Mouse (Mus musculus) midbrain, embryonic 16.5 days (tissue): Measurements from ENCODE around the gene Tent5b. TPM values are rescaled to one million over a fixed set of nuclear protein-coding genes. Genes with fewer than 3 reads are reported as not detected.
A peak's percentile ranks its signal among the peaks of the same experiment; 100 is the strongest.

ENCODE experiments used
- ATAC-seq: fragments of 200-750 bp; cut with Nextera tagmentation; 2 replicates; pipeline ENCODE4 v1.8.0; 2017; ENCODE audit warnings: moderate TSS enrichment
- H3K27ac ChIP-seq: fragments of 300-500 bp; sonication (generic); 2 replicates; pipeline ENCODE4 v1.5.1; 2014; ENCODE audit warnings: mild to moderate bottlenecking, low read length, mixed read lengths
- H3K27me3 ChIP-seq: fragments of 300-500 bp; sonication (generic); 2 replicates; pipeline ENCODE4 v1.6.1; 2014; ENCODE audit warnings: low read depth, low read length, mixed read lengths; ENCODE audit not compliant: control insufficient read depth, insufficient read depth
- H3K36me3 ChIP-seq: fragments of 300-500 bp; sonication (generic); 2 replicates; pipeline ENCODE4 v1.6.1; 2014; ENCODE audit warnings: mild to moderate bottlenecking, low read length, moderate library complexity, mixed read lengths; ENCODE audit not compliant: control insufficient read depth, insufficient read depth
- H3K4me1 ChIP-seq: fragments of 300-500 bp; sonication (generic); 2 replicates; pipeline ENCODE4 v1.6.1; 2014; ENCODE audit warnings: mild to moderate bottlenecking, low read length, mixed read lengths; ENCODE audit not compliant: control insufficient read depth, insufficient read depth
- H3K4me2 ChIP-seq: fragments of 300-500 bp; sonication (generic); 2 replicates; pipeline ENCODE4 v1.6.1; 2014; ENCODE audit warnings: mild to moderate bottlenecking, low read length, mixed read lengths
- H3K4me3 ChIP-seq: fragments of 300-500 bp; sonication (generic); 2 replicates; pipeline ENCODE4 v1.5.1; 2014; ENCODE audit warnings: low read depth, mild to moderate bottlenecking, low read length, moderate library complexity, mixed read lengths
- H3K9ac ChIP-seq: fragments of 300-500 bp; sonication (generic); 2 replicates; pipeline ENCODE4 v1.6.1; 2014; ENCODE audit warnings: low read depth, low read length, mixed read lengths
- H3K9me3 ChIP-seq: fragments of 300-500 bp; sonication (generic); replicated peaks from 2 replicates; pipeline ENCODE4 v1.6.1; 2014; ENCODE audit warnings: mild to moderate bottlenecking, low read length, mixed read lengths; ENCODE audit not compliant: control insufficient read depth, poor library complexity, severe bottlenecking
- WGBS: fragments of 180-500 bp; shearing (Covaris S2); extraction: QIAGEN DNeasy Blood & Tissue Kit; methylation state at CpG from one replicate; pipeline ENCODE4 v1.1.7; 2014; 5-methylcytosine and 5-hydroxymethylcytosine counted together
- polyA plus RNA-seq: library from polyadenylated mRNA; unstranded; fragments of >200 nt; fragmentation: Nextera tagmentation; extraction: Ambion mirVana; gene quantifications from 2 replicates; pipeline ENCODE4 v1.2.1, GENCODE M21; 2015

The Tent5b gene
- polyA plus RNA-seq, 1 experiment from 2014 or later = 0.15 TPM

- WGBS = 57% methylated on average over 5 of the region's 5 CpGs
- Histone ChIP-seq H3K4me3 (no peak overlapping the region), H3K9ac (no peak overlapping the region), H3K36me3 (no peaks in the 10 kb centered on the region), H3K4me1 (no peaks in the 10 kb centered on the region), H3K27ac (no peak overlapping the region), H3K4me2 (no peak overlapping the region), H3K9me3 (no peaks in the 10 kb centered on the region), H3K27me3 (no peaks in the 10 kb centered on the region)
- ATAC-seq = no peak
Measured at GRCm38 (mm10) chr4:133460796-133461325, 19.1 kb upstream of the Tent5b start.

- 81% methylated on average over 4 of the region's 4 CpGs for WGBS
- Histone ChIP-seq H3K27ac (no peak overlapping the region), H3K36me3 (no peaks in the 10 kb centered on the region), H3K4me2 (no peak overlapping the region), H3K9me3 (no peaks in the 10 kb centered on the region), H3K4me1 (no peaks in the 10 kb centered on the region), H3K4me3 (no peak overlapping the region), H3K27me3 (no peaks in the 10 kb centered on the region), H3K9ac (no peak overlapping the region)
- no peak for ATAC-seq
Measured at GRCm38 (mm10) chr4:133461362-133461761, 18.6 kb upstream of the Tent5b start.

- ATAC-seq = no peak
Measured at GRCm38 (mm10) chr4:133463184-133463583, 16.7 kb upstream of the Tent5b start.

GRCm38 (mm10) chr4:133468080-133468479 is 11.9 kb upstream of the Tent5b start:
- peak overlapping the region; percentile 64 for H3K9ac ChIP-seq
- ATAC-seq = no peak
- H3K4me2 ChIP-seq = peak overlapping the region; percentile 99
- H3K36me3 ChIP-seq = no peaks in the 10 kb centered on the region
- no peaks in the 10 kb centered on the region for H3K9me3 ChIP-seq
- H3K4me3 ChIP-seq = peak overlapping the region; percentile 48
- no peak overlapping the region for H3K27ac ChIP-seq
- under 1% methylated on average over 23 of the region's 27 CpGs for WGBS
- H3K27me3 ChIP-seq = peaks cover 17% of the 10 kb centered on the region
- H3K4me1 ChIP-seq = peaks cover 7% of the 10 kb centered on the region

More at GRCm38 (mm10) chr4:133463184-133463583, 16.7 kb upstream of the Tent5b start:
- Histone ChIP-seq H3K9ac (no peak overlapping the region), H3K36me3 (no peaks in the 10 kb centered on the region), H3K4me1 (peaks cover 2% of the 10 kb centered on the region), H3K4me3 (no peak overlapping the region), H3K27ac (no peak overlapping the region), H3K4me2 (no peak overlapping the region), H3K9me3 (no peaks in the 10 kb centered on the region), H3K27me3 (peaks cover 2% of the 10 kb centered on the region; the same call in 1 of the 2 replicates)
- WGBS = 63% methylated on average over 6 of the region's 6 CpGs

- Histone ChIP-seq H3K4me1 (peaks cover 7% of the 10 kb centered on the region), H3K36me3 (no peaks in the 10 kb centered on the region), H3K27me3 (peaks cover 17% of the 10 kb centered on the region), H3K27ac (no peak overlapping the region), H3K9me3 (no peaks in the 10 kb centered on the region), H3K9ac (no peak overlapping the region), H3K4me3 (no peak overlapping the region), H3K4me2 (0 out of 2 replicates have a peak overlapping the region, but pooled peaks have one; percentile 12)
- 19% methylated on average over 12 of the region's 12 CpGs for WGBS
- no peak for ATAC-seq
Measured at GRCm38 (mm10) chr4:133469122-133469521, 10.8 kb upstream of the Tent5b start.

- ATAC-seq = no peak
- Histone ChIP-seq H3K27me3 (peaks cover 17% of the 10 kb centered on the region), H3K4me2 (no peak overlapping the region), H3K4me1 (peaks cover 7% of the 10 kb centered on the region), H3K4me3 (no peak overlapping the region), H3K36me3 (no peaks in the 10 kb centered on the region), H3K27ac (no peak overlapping the region), H3K9me3 (no peaks in the 10 kb centered on the region), H3K9ac (no peak overlapping the region)
- WGBS = 78% methylated on average over 7 of the region's 7 CpGs
Measured at GRCm38 (mm10) chr4:133471135-133471821, 8.7 kb upstream of the Tent5b start.

- no peak overlapping the region for H3K4me2 ChIP-seq
- 71% methylated on average over 2 of the region's 2 CpGs for WGBS
Measured at GRCm38 (mm10) chr4:133473833-133474232, 6.1 kb upstream of the Tent5b start.

GRCm38 (mm10) chr4:133480185-133480537 is 229 bp downstream of the Tent5b start:
- peak overlapping the region; percentile 45 for H3K4me3 ChIP-seq
- peak overlapping the region; percentile 52; the same call in 1 of the 2 replicates for H3K9ac ChIP-seq
- ATAC-seq = peak; percentile 64
- no peaks in the 10 kb centered on the region for H3K9me3 ChIP-seq
- H3K36me3 ChIP-seq = no peaks in the 10 kb centered on the region
- H3K27ac ChIP-seq = no peak overlapping the region
- 3% methylated on average over 33 of the region's 34 CpGs for WGBS
- H3K27me3 ChIP-seq = peaks cover 29% of the 10 kb centered on the region
- H3K4me2 ChIP-seq = peak overlapping the region; percentile 47
- peaks cover 5% of the 10 kb centered on the region for H3K4me1 ChIP-seq

More at GRCm38 (mm10) chr4:133473833-133474232, 6.1 kb upstream of the Tent5b start:
- H3K27ac ChIP-seq = no peak overlapping the region
- no peaks in the 10 kb centered on the region for H3K36me3 ChIP-seq
- H3K4me3 ChIP-seq = no peak overlapping the region
- no peaks in the 10 kb centered on the region for H3K9me3 ChIP-seq
- H3K4me1 ChIP-seq = no peaks in the 10 kb centered on the region
- H3K9ac ChIP-seq = no peak overlapping the region
- no peak for ATAC-seq
- peaks cover 9% of the 10 kb centered on the region for H3K27me3 ChIP-seq

GRCm38 (mm10) chr4:133480754-133481153 is 822 bp downstream of the Tent5b start:
- no peaks in the 10 kb centered on the region for H3K9me3 ChIP-seq
- H3K9ac ChIP-seq = no peak overlapping the region
- H3K36me3 ChIP-seq = no peaks in the 10 kb centered on the region
- H3K27me3 ChIP-seq = peaks cover 29% of the 10 kb centered on the region
- 60% methylated on average over 6 of the region's 6 CpGs for WGBS
- H3K4me1 ChIP-seq = peaks cover 5% of the 10 kb centered on the region
- H3K4me2 ChIP-seq = no peak overlapping the region; the same call in 1 of the 2 replicates
- ATAC-seq = no peak
- no peak overlapping the region for H3K4me3 ChIP-seq
- no peak overlapping the region for H3K27ac ChIP-seq
